Mouse (Mus musculus) kidney, embryonic 14.5 days (tissue): ENCODE data around the gene Rps27l. TPM values are rescaled to one million over a fixed set of nuclear protein-coding genes. Genes with fewer than 3 reads are reported as not detected.

Experiments
- polyA plus RNA-seq: library from polyadenylated mRNA; unstranded; fragments of >200 nt; fragmentation: Nextera tagmentation; extraction: Ambion mirVana; gene quantifications from 2 replicates; pipeline ENCODE4 v1.2.1, GENCODE M21; 2014

The Rps27l gene
- polyA plus RNA-seq, 1 experiment from 2014 or later, result 724 TPM

Other genes starting within 250 kb of the Rps27l start
- gene Car12, start 232.4 kb upstream of the Rps27l start, polyA plus RNA-seq, result 3.2 and 4.2 TPM in 2 replicates
- 6.0 and 13.8 TPM in 2 replicates for gene Aph1b, start 150.6 kb upstream of the Rps27l start, polyA plus RNA-seq
- gene Gm10647, start 149.0 kb upstream of the Rps27l start, polyA plus RNA-seq, result 0.40 and 0.81 TPM in 2 replicates
- 3.3 and 4.7 TPM in 2 replicates for gene Aph1c, start 111.4 kb upstream of the Rps27l start, polyA plus RNA-seq
- 18.0 and 27.3 TPM in 2 replicates for gene Rab8b, start 26.4 kb upstream of the Rps27l start, polyA plus RNA-seq
- 20.6 and 23.4 TPM in 2 replicates for gene Lactb, start 29.4 kb downstream of the Rps27l start, polyA plus RNA-seq
- gene Tpm1, start 103.3 kb downstream of the Rps27l start, polyA plus RNA-seq, result 395 and 422 TPM in 2 replicates